Mouse (Mus musculus) hindbrain, embryonic 12.5 days (tissue): Measurements from ENCODE around the gene Spdye4a. TPM values are rescaled to one million over a fixed set of nuclear protein-coding genes. Genes with fewer than 3 reads are reported as not detected.

Source experiments
- ATAC-seq: fragments of 200-750 bp; cut with Nextera tagmentation; 2 replicates; pipeline ENCODE4 v1.8.0; 2017; ENCODE audit warnings: moderate TSS enrichment; ENCODE audit not compliant: low FRiP score
- H3K27ac ChIP-seq: fragments of 300-500 bp; sonication (generic); 2 replicates; pipeline ENCODE4 v1.5.1; 2016; ENCODE audit warnings: mild to moderate bottlenecking
- H3K27me3 ChIP-seq: fragments of 300-500 bp; sonication (generic); 2 replicates; pipeline ENCODE4 v1.6.1; 2016; ENCODE audit warnings: mild to moderate bottlenecking
- H3K36me3 ChIP-seq: fragments of 300-500 bp; sonication (generic); 2 replicates; pipeline ENCODE4 v1.6.1; 2016; ENCODE audit warnings: mild to moderate bottlenecking
- H3K4me1 ChIP-seq: fragments of 300-500 bp; sonication (generic); 2 replicates; pipeline ENCODE4 v1.6.1; 2016
- H3K4me2 ChIP-seq: fragments of 300-500 bp; sonication (generic); replicated peaks from 2 replicates; pipeline ENCODE4 v1.6.1; 2016; ENCODE audit warnings: mild to moderate bottlenecking
- H3K4me3 ChIP-seq: fragments of 300-500 bp; sonication (generic); 2 replicates; pipeline ENCODE4 v1.5.1; 2016; ENCODE audit warnings: mild to moderate bottlenecking
- H3K9ac ChIP-seq: fragments of 300-500 bp; sonication (generic); 2 replicates; pipeline ENCODE4 v1.6.1; 2016; ENCODE audit warnings: mild to moderate bottlenecking, moderate library complexity
- H3K9me3 ChIP-seq: fragments of 300-500 bp; sonication (generic); replicated peaks from 2 replicates; pipeline ENCODE4 v1.6.1; 2016; ENCODE audit warnings: mild to moderate bottlenecking
- WGBS: fragments of 180-500 bp; shearing (Covaris S2); methylation state at CpG from one replicate; pipeline ENCODE4 v1.1.7; 2016; 5-methylcytosine and 5-hydroxymethylcytosine counted together
- polyA plus RNA-seq: library from polyadenylated mRNA; unstranded; fragments of >200 nt; fragmentation: Nextera tagmentation; extraction: Ambion mirVana; gene quantifications from 2 replicates; pipeline ENCODE4 v1.2.1, GENCODE M21; 2016

Gene Spdye4a
- polyA plus RNA-seq = not detected in 2 replicates

- peaks cover 10% of the 10 kb centered on the region for H3K9me3 ChIP-seq
- no peaks in the 10 kb centered on the region for H3K27me3 ChIP-seq
- ATAC-seq = no peak
- no peak within 1 kb of the TSS for H3K9ac ChIP-seq
- H3K4me3 ChIP-seq = no peak within 1 kb of the TSS
- WGBS = 91% methylated on average over 3 of the region's 3 CpGs
- no peak within 1 kb of the TSS for H3K4me2 ChIP-seq
- no peaks in the 10 kb centered on the region for H3K4me1 ChIP-seq
- no peak within 1 kb of the TSS for H3K27ac ChIP-seq
- no peaks in the 10 kb centered on the region for H3K36me3 ChIP-seq
Observed at GRCm38 (mm10) chr5:143226790-143227189, at the start of gene Spdye4a. Gene Spdye4a, minus strand, starts transcription at chr5:143226890.

- peaks cover 26% of the 10 kb centered on the region for H3K27me3 ChIP-seq
- ATAC-seq = no peak
- H3K4me1 ChIP-seq = peaks cover 4% of the 10 kb centered on the region
- 53% methylated on average over 5 of the region's 5 CpGs for WGBS
- H3K4me2 ChIP-seq = no peak overlapping the region
- no peak overlapping the region for H3K4me3 ChIP-seq
- no peak overlapping the region for H3K27ac ChIP-seq
- H3K9me3 ChIP-seq = no peaks in the 10 kb centered on the region
- no peaks in the 10 kb centered on the region for H3K36me3 ChIP-seq
- H3K9ac ChIP-seq = no peak overlapping the region
Observed at GRCm38 (mm10) chr5:143275761-143276160, 49.1 kb upstream of the Spdye4a start.

- Histone ChIP-seq H3K4me1 (peaks cover 19% of the 10 kb centered on the region), H3K27me3 (peaks cover 17% of the 10 kb centered on the region; the same call in 1 of the 2 replicates), H3K4me2 (no peak overlapping the region), H3K9ac (no peak overlapping the region), H3K9me3 (no peaks in the 10 kb centered on the region), H3K27ac (no peak overlapping the region), H3K4me3 (no peak overlapping the region), H3K36me3 (no peaks in the 10 kb centered on the region)
- ATAC-seq = no peak
- WGBS = 91% methylated on average over 16 of the region's 16 CpGs
Observed at GRCm38 (mm10) chr5:143272540-143273330, 46.0 kb upstream of the Spdye4a start.

GRCm38 (mm10) chr5:143272108-143272507, 45.4 kb upstream of the Spdye4a start:
- Histone ChIP-seq H3K4me3 (no peak overlapping the region), H3K27ac (no peak overlapping the region), H3K36me3 (no peaks in the 10 kb centered on the region), H3K9me3 (no peaks in the 10 kb centered on the region), H3K4me2 (no peak overlapping the region), H3K27me3 (peaks cover 17% of the 10 kb centered on the region; the same call in 1 of the 2 replicates), H3K9ac (no peak overlapping the region), H3K4me1 (peaks cover 20% of the 10 kb centered on the region)
- WGBS = 81% methylated on average over 3 of the region's 3 CpGs
- ATAC-seq = no peak

GRCm38 (mm10) chr5:143271642-143272041, 45.0 kb upstream of the Spdye4a start:
- WGBS = 92% methylated on average over 6 of the region's 6 CpGs
- Histone ChIP-seq H3K36me3 (no peaks in the 10 kb centered on the region), H3K9me3 (no peaks in the 10 kb centered on the region), H3K27ac (no peak overlapping the region), H3K27me3 (peaks cover 17% of the 10 kb centered on the region; the same call in 1 of the 2 replicates), H3K4me2 (no peak overlapping the region), H3K9ac (no peak overlapping the region), H3K4me3 (no peak overlapping the region), H3K4me1 (peaks cover 23% of the 10 kb centered on the region)
- ATAC-seq = no peak

- Histone ChIP-seq H3K36me3 (0 out of 2 replicates have a peak, but pooled peaks cover 1% of the 10 kb centered on the region), H3K27me3 (peaks cover 5% of the 10 kb centered on the region; the same call in 1 of the 2 replicates), H3K4me1 (peaks cover 26% of the 10 kb centered on the region), H3K4me3 (peak overlapping the region; percentile 69), H3K9ac (peak overlapping the region; percentile 88), H3K27ac (peak overlapping the region; percentile 77), H3K4me2 (peak overlapping the region; percentile 95), H3K9me3 (no peaks in the 10 kb centered on the region)
- peak; percentile 61 for ATAC-seq
- 5% methylated on average over 12 of the region's 12 CpGs for WGBS
Observed at GRCm38 (mm10) chr5:143270151-143270519, 43.4 kb upstream of the Spdye4a start.

GRCm38 (mm10) chr5:143269363-143270150, 42.9 kb upstream of the Spdye4a start, which contains the start of gene Zfp316:
Gene Zfp316, minus strand, starts transcription at chr5:143270022.
- no peaks in the 10 kb centered on the region for H3K9me3 ChIP-seq
- peak; percentile 87 for ATAC-seq
- H3K27me3 ChIP-seq = 0 out of 2 replicates have a peak, but pooled peaks cover 2% of the 10 kb centered on the region
- H3K4me2 ChIP-seq = peak within 1 kb of the TSS; percentile 95
- peak within 1 kb of the TSS; percentile 88 for H3K9ac ChIP-seq
- peak within 1 kb of the TSS; percentile 77 for H3K27ac ChIP-seq
- under 1% methylated on average over 74 of the region's 79 CpGs for WGBS
- peaks cover 26% of the 10 kb centered on the region for H3K4me1 ChIP-seq
- peaks cover 7% of the 10 kb centered on the region for H3K36me3 ChIP-seq
- H3K4me3 ChIP-seq = peak within 1 kb of the TSS; percentile 69

- ATAC-seq = 0 out of 2 replicates have a peak, but pooled peaks have one; percentile 1
- H3K4me2 ChIP-seq = peak overlapping the region; percentile 95
- peak overlapping the region; percentile 69 for H3K4me3 ChIP-seq
- peak overlapping the region; percentile 88 for H3K9ac ChIP-seq
- H3K36me3 ChIP-seq = peaks cover 13% of the 10 kb centered on the region
- H3K9me3 ChIP-seq = no peaks in the 10 kb centered on the region
- peak overlapping the region; percentile 77 for H3K27ac ChIP-seq
- peaks cover 26% of the 10 kb centered on the region for H3K4me1 ChIP-seq
- 28% methylated on average over 8 of the region's 8 CpGs for WGBS
- no peaks in the 10 kb centered on the region for H3K27me3 ChIP-seq
Observed at GRCm38 (mm10) chr5:143268985-143269362, 42.3 kb upstream of the Spdye4a start.

- no peak overlapping the region for H3K9ac ChIP-seq
- ATAC-seq = no peak
- 91% methylated on average over 6 of the region's 6 CpGs for WGBS
- no peaks in the 10 kb centered on the region for H3K9me3 ChIP-seq
- no peak overlapping the region for H3K4me3 ChIP-seq
- no peak overlapping the region for H3K4me2 ChIP-seq
- H3K27ac ChIP-seq = no peak overlapping the region
- peaks cover 35% of the 10 kb centered on the region for H3K36me3 ChIP-seq
- no peaks in the 10 kb centered on the region for H3K27me3 ChIP-seq
- peaks cover 26% of the 10 kb centered on the region for H3K4me1 ChIP-seq
Observed at GRCm38 (mm10) chr5:143266794-143267193, 40.1 kb upstream of the Spdye4a start.

- Histone ChIP-seq H3K4me2 (no peak overlapping the region), H3K4me3 (no peak overlapping the region), H3K27ac (no peak overlapping the region), H3K36me3 (peaks cover 45% of the 10 kb centered on the region), H3K4me1 (peaks cover 19% of the 10 kb centered on the region), H3K9ac (no peak overlapping the region), H3K9me3 (no peaks in the 10 kb centered on the region), H3K27me3 (no peaks in the 10 kb centered on the region)
- WGBS = 59% methylated on average over 1 of the region's 1 CpGs
- ATAC-seq = no peak
Observed at GRCm38 (mm10) chr5:143265409-143265808, 38.7 kb upstream of the Spdye4a start.

GRCm38 (mm10) chr5:143264689-143265088, 38.0 kb upstream of the Spdye4a start:
- Histone ChIP-seq H3K4me2 (no peak overlapping the region), H3K4me1 (peaks cover 16% of the 10 kb centered on the region), H3K27ac (no peak overlapping the region), H3K4me3 (no peak overlapping the region), H3K9ac (no peak overlapping the region), H3K9me3 (no peaks in the 10 kb centered on the region), H3K27me3 (no peaks in the 10 kb centered on the region), H3K36me3 (peaks cover 52% of the 10 kb centered on the region)
- ATAC-seq = no peak
- 94% methylated on average over 10 of the region's 10 CpGs for WGBS

- no peak overlapping the region for H3K9ac ChIP-seq
- no peaks in the 10 kb centered on the region for H3K9me3 ChIP-seq
- ATAC-seq = no peak
- H3K4me1 ChIP-seq = 0 out of 2 replicates have a peak, but pooled peaks cover 3% of the 10 kb centered on the region
- no peak overlapping the region for H3K4me2 ChIP-seq
- H3K4me3 ChIP-seq = no peak overlapping the region
- H3K27me3 ChIP-seq = peaks cover 25% of the 10 kb centered on the region
- H3K27ac ChIP-seq = no peak overlapping the region
- peaks cover 82% of the 10 kb centered on the region for H3K36me3 ChIP-seq
- WGBS = 94% methylated on average over 8 of the region's 8 CpGs
Observed at GRCm38 (mm10) chr5:143261636-143262035, 34.9 kb upstream of the Spdye4a start.
